Mouse (Mus musculus): ENCODE results near the gene Dop1b. TPM values are rescaled to one million over a fixed set of nuclear protein-coding genes. Genes with fewer than 3 reads are reported as not detected.

The Dop1b gene
- total and polyA plus RNA-seq, 2 experiments from 2014 or later, result 26.8 to 74.8 TPM

- Histone ChIP-seq H3K9me3 (ENCODE audit: low read length) (no peaks in the 10 kb centered on the region), H3K4me3 (ENCODE audit: low read length) (no peak overlapping the region), H3K4me1 (ENCODE audit: insufficient read depth, low read length) (no peaks in the 10 kb centered on the region), H3K27ac (no peak overlapping the region), H3K9ac (replicated peaks; ENCODE audit: low read length) (no peak overlapping the region), H3K4me2 (ENCODE audit: low read depth, low read length) (no peak overlapping the region), H3K27me3 (ENCODE audit: insufficient read depth, low read length) (no peaks in the 10 kb centered on the region), H3K36me3 (ENCODE audit: insufficient read depth, low read length) (peaks cover 40% of the 10 kb centered on the region; the same call in 1 of the 2 replicates)
- DNase-seq (ENCODE audit: low spot score) (no peak), ATAC-seq (no peak)
- 98% methylated on average over 3 of the region's 3 CpGs for WGBS
- TF ChIP-seq CTCF (IDR thresholded peaks at IDR 0.05; ENCODE audit: low read depth), result no peak
Observed at GRCm38 (mm10) chr16:93850527-93850926, 138.8 kb downstream of the Dop1b start.

GRCm38 (mm10) chr16:93859967-93860366, 148.3 kb downstream of the Dop1b start:
- no peak for TF ChIP-seq CTCF (IDR thresholded peaks at IDR 0.05; ENCODE audit: low read depth)
- H3K36me3 ChIP-seq (ENCODE audit: insufficient read depth, low read length), result peaks cover 56% of the 10 kb centered on the region
- no peak for ATAC-seq
- H3K4me3 ChIP-seq (ENCODE audit: low read length), result no peak overlapping the region
- DNase-seq (ENCODE audit: low spot score), result no peak
- WGBS, result 86% methylated on average over 4 of the region's 4 CpGs
- no peaks in the 10 kb centered on the region for H3K9me3 ChIP-seq (ENCODE audit: low read length)
- H3K27me3 ChIP-seq (ENCODE audit: insufficient read depth, low read length), result no peaks in the 10 kb centered on the region
- H3K4me1 ChIP-seq (ENCODE audit: insufficient read depth, low read length), result no peaks in the 10 kb centered on the region
- no peak overlapping the region for H3K4me2 ChIP-seq (ENCODE audit: low read depth, low read length)
- no peak overlapping the region for H3K27ac ChIP-seq
- H3K9ac ChIP-seq (replicated peaks; ENCODE audit: low read length), result no peak overlapping the region

Other genes with a start within 250 kb of the Dop1b start
- gene Setd4, start 107.8 kb upstream of the Dop1b start, total RNA-seq (2014; rRNA removed), result 10.3 and 29.0 TPM in 2 replicates
- gene Setd4, start 107.8 kb upstream of the Dop1b start, polyA plus RNA-seq (2015; fragmentation: Nextera tagmentation; extraction: Ambion mirVana), result 13.4 and 13.8 TPM in 2 replicates
- gene Cbr1, start 106.1 kb upstream of the Dop1b start, total RNA-seq (2014; rRNA removed), result 76.3 and 96.9 TPM in 2 replicates
- 113 and 119 TPM in 2 replicates for gene Cbr1, start 106.1 kb upstream of the Dop1b start, polyA plus RNA-seq (2015; fragmentation: Nextera tagmentation; extraction: Ambion mirVana)
- gene Gm5678, start 83.8 kb upstream of the Dop1b start, total RNA-seq (2014; rRNA removed), result not detected in 2 replicates
- not detected in 2 replicates for gene Gm5678, start 83.8 kb upstream of the Dop1b start, polyA plus RNA-seq (2015; fragmentation: Nextera tagmentation; extraction: Ambion mirVana)
- 0.58 and 5.1 TPM in 2 replicates for gene Cbr3, start 28.7 kb upstream of the Dop1b start, total RNA-seq (2014; rRNA removed)
- 4.8 and 5.4 TPM in 2 replicates for gene Cbr3, start 28.7 kb upstream of the Dop1b start, polyA plus RNA-seq (2015; fragmentation: Nextera tagmentation; extraction: Ambion mirVana)
- 19.2 and 25.2 TPM in 2 replicates for gene Morc3, start 120.2 kb downstream of the Dop1b start, total RNA-seq (2014; rRNA removed)
- gene Morc3, start 120.2 kb downstream of the Dop1b start, polyA plus RNA-seq (2015; fragmentation: Nextera tagmentation; extraction: Ambion mirVana), result 22.2 and 24.1 TPM in 2 replicates
- 9.3 and 11.4 TPM in 2 replicates for gene Chaf1b, start 172.0 kb downstream of the Dop1b start, total RNA-seq (2014; rRNA removed)
- gene Chaf1b, start 172.0 kb downstream of the Dop1b start, polyA plus RNA-seq (2015; fragmentation: Nextera tagmentation; extraction: Ambion mirVana), result 18.7 and 20.2 TPM in 2 replicates

All from hindbrain, postnatal 0 days (tissue).